Mouse (Mus musculus) thymus, adult 2 months (tissue): ENCODE data around the gene Inpp5a. TPM values are rescaled to one million over a fixed set of nuclear protein-coding genes. Genes with fewer than 3 reads are reported as not detected.

ENCODE experiments used
- DNase-seq: peaks from one replicate; pipeline ENCODE4 v3.0.0; 2021
- H3K27ac ChIP-seq: fragments of 200-500 bp; 2 replicates; pipeline ENCODE4 v1.5.1; 2012; ENCODE audit warnings: low read length, control low read depth; ENCODE audit not compliant: control insufficient read depth, insufficient read depth
- H3K27me3 ChIP-seq: fragments of 200-500 bp; 2 replicates; pipeline ENCODE4 v1.6.1; 2012; ENCODE audit warnings: mild to moderate bottlenecking, low read length, moderate library complexity, mixed read lengths; ENCODE audit not compliant: control insufficient read depth, insufficient read depth
- H3K36me3 ChIP-seq: fragments of 200-500 bp; 2 replicates; pipeline ENCODE4 v1.6.1; 2012; ENCODE audit warnings: mild to moderate bottlenecking, low read length, moderate library complexity; ENCODE audit not compliant: control insufficient read depth, insufficient read depth
- H3K4me1 ChIP-seq: fragments of 200-500 bp; replicated peaks from 2 replicates; pipeline ENCODE4 v1.6.1; 2012; ENCODE audit warnings: low read length; ENCODE audit not compliant: control insufficient read depth, insufficient read depth
- H3K4me3 ChIP-seq: fragments of 200-500 bp; 2 replicates; pipeline ENCODE4 v1.5.1; 2012; ENCODE audit warnings: mild to moderate bottlenecking, low read length, control low read depth, moderate library complexity; ENCODE audit not compliant: control insufficient read depth, insufficient read depth
- CTCF ChIP-seq: fragments of 200-500 bp; IDR thresholded peaks from 2 replicates; pipeline ENCODE4 v1.5.1; 2012; ENCODE audit warnings: mild to moderate bottlenecking, control low read depth, low read length, moderate library complexity, borderline replicate concordance; ENCODE audit not compliant: control insufficient read depth, poor library complexity, insufficient read depth; ENCODE audit errors: extremely low read depth
- POLR2A ChIP-seq: fragments of 200-500 bp; IDR thresholded peaks from 2 replicates; pipeline ENCODE4 v1.6.1; 2012; ENCODE audit warnings: mild to moderate bottlenecking, low read length, control low read depth, moderate library complexity; ENCODE audit not compliant: control insufficient read depth, poor library complexity, insufficient read depth; ENCODE audit errors: extremely low read depth
- WGBS: fragments of 180-500 bp; shearing (Covaris S2); methylation state at CpG from one replicate; pipeline ENCODE4 v1.1.7; 2018; 5-methylcytosine and 5-hydroxymethylcytosine counted together
- polyA plus RNA-seq: library from polyadenylated mRNA; depleted of rRNA; stranded (reverse); fragments of >200 nt; gene quantifications from 2 replicates; pipeline ENCODE4 v1.2.3, GENCODE M21; 2012; rRNA removed

The Inpp5a gene
- polyA plus RNA-seq: 15.8 and 17.9 TPM in 2 replicates

- peak within 1 kb of the TSS; percentile 24; the same call in 1 of the 2 replicates for H3K27ac ChIP-seq
- DNase-seq: peak; percentile 99
- H3K4me3 ChIP-seq: peak within 1 kb of the TSS; percentile 86
- H3K36me3 ChIP-seq: no peaks in the 10 kb centered on the region
- H3K4me1 ChIP-seq: peaks cover 16% of the 10 kb centered on the region
- WGBS: under 1% methylated on average over 47 of the region's 47 CpGs
- TF ChIP-seq CTCF: no peak
- peak; percentile 70; the same call in 1 of the 2 replicates for TF ChIP-seq POLR2A
- H3K27me3 ChIP-seq: no peaks in the 10 kb centered on the region
Observed at GRCm38 (mm10) chr7:139388670-139389212, at the start of gene Inpp5a. TSS of gene Inpp5a (plus strand) at chr7:139389109.

GRCm38 (mm10) chr7:139339184-139339583 is 49.7 kb upstream of the Inpp5a start:
- H3K4me3 ChIP-seq: no peak overlapping the region
- WGBS: 90% methylated on average over 3 of the region's 3 CpGs
- H3K4me1 ChIP-seq: no peaks in the 10 kb centered on the region
- H3K27me3 ChIP-seq: no peaks in the 10 kb centered on the region
- no peaks in the 10 kb centered on the region for H3K36me3 ChIP-seq
- TF ChIP-seq POLR2A: no peak
- TF ChIP-seq CTCF: no peak
- H3K27ac ChIP-seq: no peak overlapping the region
- no peak for DNase-seq

- no peak for TF ChIP-seq CTCF
- TF ChIP-seq POLR2A: no peak
- 91% methylated on average over 4 of the region's 4 CpGs for WGBS
- H3K4me1 ChIP-seq: no peaks in the 10 kb centered on the region
Observed at GRCm38 (mm10) chr7:139341020-139341660, 47.8 kb upstream of the Inpp5a start.

GRCm38 (mm10) chr7:139342809-139343208 is 46.1 kb upstream of the Inpp5a start:
- Histone ChIP-seq H3K36me3 (no peaks in the 10 kb centered on the region), H3K4me3 (no peak overlapping the region), H3K4me1 (no peaks in the 10 kb centered on the region), H3K27me3 (no peaks in the 10 kb centered on the region), H3K27ac (no peak overlapping the region)
- DNase-seq: no peak
- TF ChIP-seq CTCF: no peak
- WGBS: 81% methylated on average over 5 of the region's 5 CpGs

More at GRCm38 (mm10) chr7:139341020-139341660, 47.8 kb upstream of the Inpp5a start:
- Histone ChIP-seq H3K4me3 (no peak overlapping the region), H3K36me3 (no peaks in the 10 kb centered on the region), H3K27me3 (no peaks in the 10 kb centered on the region), H3K27ac (no peak overlapping the region)
- no peak for DNase-seq

- Histone ChIP-seq H3K36me3 (no peaks in the 10 kb centered on the region), H3K4me1 (no peaks in the 10 kb centered on the region), H3K4me3 (no peak overlapping the region), H3K27ac (no peak overlapping the region), H3K27me3 (no peaks in the 10 kb centered on the region)
- TF ChIP-seq CTCF: no peak
- TF ChIP-seq POLR2A: no peak
- WGBS: 87% methylated on average over 7 of the region's 7 CpGs
- DNase-seq: no peak
Observed at GRCm38 (mm10) chr7:139347051-139347450, 41.9 kb upstream of the Inpp5a start.

GRCm38 (mm10) chr7:139350606-139351005 is 38.3 kb upstream of the Inpp5a start:
- WGBS: 39% methylated on average over 3 of the region's 3 CpGs
- Histone ChIP-seq H3K27me3 (no peaks in the 10 kb centered on the region), H3K4me1 (no peaks in the 10 kb centered on the region), H3K4me3 (no peak overlapping the region), H3K27ac (no peak overlapping the region), H3K36me3 (no peaks in the 10 kb centered on the region)
- DNase-seq: no peak
- TF ChIP-seq POLR2A: no peak
- no peak for TF ChIP-seq CTCF
